Mouse (Mus musculus): ENCODE data around the gene Tmem178b.

Gene Tmem178b

DNA sequence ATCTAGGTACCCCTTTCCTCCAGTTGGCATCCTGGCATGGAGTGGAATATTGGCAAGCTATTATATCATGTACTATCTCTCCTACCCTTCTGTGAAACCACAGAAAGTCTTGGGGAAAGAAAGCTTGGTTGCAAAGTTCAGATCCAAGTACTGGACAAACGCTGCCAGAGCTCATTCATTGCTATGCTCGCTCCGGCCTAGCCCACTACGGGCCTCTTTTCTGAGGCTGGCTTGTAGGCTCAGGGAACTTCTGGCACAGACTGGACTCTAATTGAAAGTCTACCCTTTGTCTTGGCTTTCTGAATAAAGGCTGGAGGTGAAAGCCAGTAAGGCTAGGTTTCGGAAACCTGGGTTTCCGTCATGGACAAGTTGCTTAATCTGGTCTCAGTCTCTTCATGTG is 44.7 kb downstream of the Tmem178b start:
- DNase-seq (ENCODE audit: low spot score in 2 of 2) = no peak

- DNase-seq (ENCODE audit: low spot score in 2 of 2) = no peak
Measured at GRCm38 (mm10) chr6:39919011-39919709, 46.1 kb downstream of the Tmem178b start.

DNA sequence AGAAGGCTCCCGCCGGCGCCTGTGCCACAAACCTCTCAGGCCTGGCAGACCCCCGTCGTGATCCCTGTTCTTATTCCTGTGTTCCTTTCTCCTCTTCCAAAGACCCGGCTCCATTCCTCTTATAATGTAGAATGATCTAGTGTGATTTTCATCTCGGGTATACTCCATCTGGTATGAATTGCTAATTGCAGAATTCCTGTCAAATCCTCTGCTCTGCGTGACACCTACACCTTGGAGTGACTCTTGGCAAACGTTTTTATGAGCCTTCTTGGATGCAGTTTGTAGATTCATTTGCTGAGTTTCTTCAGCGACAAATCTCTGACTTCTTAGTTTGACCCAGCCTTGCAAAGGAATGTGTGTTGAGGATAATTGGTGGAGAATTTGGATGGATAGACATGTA is 53.4 kb downstream of the Tmem178b start:
- DNase-seq (ENCODE audit: low spot score in 2 of 2) = no peak

GRCm38 (mm10) chr6:39936590-39936989 is 63.5 kb downstream of the Tmem178b start:
- DNase-seq (ENCODE audit: low spot score in 2 of 2) = no peak

- no peak for DNase-seq (ENCODE audit: low spot score in 2 of 2)
Measured at GRCm38 (mm10) chr6:39940920-39941319, 67.8 kb downstream of the Tmem178b start.

GRCm38 (mm10) chr6:39944854-39945253 is 71.8 kb downstream of the Tmem178b start:
- DNase-seq (ENCODE audit: low spot score in 2 of 2) = no peak

DNA sequence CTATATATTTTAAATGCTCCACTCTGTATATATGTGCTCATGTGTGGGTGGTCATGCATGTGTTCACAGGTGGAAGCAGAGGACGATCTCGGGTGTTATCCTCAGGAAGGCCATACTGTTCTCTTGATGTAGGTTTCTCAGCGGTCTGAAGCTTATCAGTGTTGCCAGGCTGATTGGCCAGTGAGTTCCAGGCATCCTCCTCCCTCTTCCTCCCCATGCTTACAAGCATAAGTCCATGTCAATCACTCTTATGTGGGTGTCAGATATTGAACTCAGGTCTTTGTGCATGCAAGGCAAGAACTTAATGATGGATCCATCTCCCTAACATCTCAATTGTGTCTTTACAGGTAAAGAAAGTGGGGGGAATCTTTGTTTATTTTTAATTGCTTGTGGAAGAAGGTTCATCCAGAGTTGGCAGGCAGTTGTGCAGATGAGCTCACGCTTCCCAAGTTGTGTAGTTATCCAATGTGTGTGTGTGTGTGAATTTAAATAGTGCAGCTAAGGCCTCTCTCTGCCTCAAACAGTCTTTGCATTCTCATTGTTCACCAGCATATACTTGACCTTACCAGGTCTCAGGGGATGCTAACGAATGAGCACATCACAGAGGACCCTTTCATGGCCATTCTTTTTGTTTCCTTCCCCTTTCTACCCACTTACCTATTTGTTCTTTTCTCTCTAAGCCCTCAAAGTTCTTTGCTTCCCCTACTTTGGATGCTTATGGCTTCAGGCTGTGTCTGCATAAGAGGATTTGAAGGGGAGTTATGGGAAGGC is 72.8 kb downstream of the Tmem178b start:
- DNase-seq (ENCODE audit: low spot score in 2 of 2) = no peak

- no peak for DNase-seq (ENCODE audit: low spot score in 2 of 2)
Measured at GRCm38 (mm10) chr6:39946601-39947000, 73.5 kb downstream of the Tmem178b start.

GRCm38 (mm10) chr6:39953951-39954350 is 80.9 kb downstream of the Tmem178b start:
- DNase-seq (ENCODE audit: low spot score in 2 of 2) = no peak

- DNase-seq (ENCODE audit: low spot score in 2 of 2) = no peak
Measured at GRCm38 (mm10) chr6:39955211-39955610, 82.1 kb downstream of the Tmem178b start.

GRCm38 (mm10) chr6:39964606-39965005 is 91.5 kb downstream of the Tmem178b start:
- no peak for DNase-seq (ENCODE audit: low spot score in 2 of 2)

GRCm38 (mm10) chr6:39970281-39970680 is 97.2 kb downstream of the Tmem178b start:
- DNase-seq (ENCODE audit: low spot score in 2 of 2) = no peak

DNA sequence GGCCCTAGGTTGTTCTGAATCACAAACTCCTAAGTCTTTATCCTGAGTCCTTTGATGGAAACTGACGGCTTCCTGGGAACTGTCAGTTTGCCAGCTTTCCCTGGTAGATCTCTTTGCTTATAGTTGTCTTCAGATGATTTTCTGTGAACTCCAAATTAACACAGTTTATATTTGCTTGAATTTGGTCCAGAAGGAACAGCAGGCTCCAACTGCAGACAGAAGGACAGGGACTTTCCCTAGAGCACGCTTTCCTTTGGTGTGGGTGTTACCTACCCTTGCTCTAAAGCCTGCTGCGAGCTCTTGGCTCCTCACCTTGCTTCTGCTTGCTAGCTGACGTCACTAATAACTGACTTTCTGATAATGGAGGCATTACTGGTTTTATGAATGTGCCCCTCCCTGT is 105.9 kb downstream of the Tmem178b start:
- DNase-seq (ENCODE audit: low spot score in 2 of 2) = no peak

DNA sequence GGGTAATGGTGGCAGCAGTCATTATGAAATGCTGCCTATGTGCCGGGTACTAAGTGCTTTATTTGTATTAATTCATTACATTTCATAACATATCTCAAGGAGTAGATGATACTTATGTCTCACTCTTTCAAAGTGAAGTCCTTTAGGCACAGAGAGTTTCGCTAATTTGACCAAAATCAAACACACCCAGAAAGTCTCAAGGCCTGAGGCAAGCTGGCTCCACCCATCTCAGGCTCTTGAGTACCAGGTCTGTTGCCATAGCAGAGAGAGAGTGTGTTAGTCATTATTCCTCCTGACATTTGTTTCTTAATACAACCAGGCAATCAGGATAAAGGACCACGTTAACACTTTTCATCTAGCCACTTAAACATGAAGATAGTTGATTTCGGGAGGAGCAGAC is 117.7 kb downstream of the Tmem178b start:
- DNase-seq (ENCODE audit: low spot score in 2 of 2) = no peak

- no peak for DNase-seq (ENCODE audit: low spot score in 2 of 2)
Measured at GRCm38 (mm10) chr6:39991922-39992321, 118.9 kb downstream of the Tmem178b start.

DNA sequence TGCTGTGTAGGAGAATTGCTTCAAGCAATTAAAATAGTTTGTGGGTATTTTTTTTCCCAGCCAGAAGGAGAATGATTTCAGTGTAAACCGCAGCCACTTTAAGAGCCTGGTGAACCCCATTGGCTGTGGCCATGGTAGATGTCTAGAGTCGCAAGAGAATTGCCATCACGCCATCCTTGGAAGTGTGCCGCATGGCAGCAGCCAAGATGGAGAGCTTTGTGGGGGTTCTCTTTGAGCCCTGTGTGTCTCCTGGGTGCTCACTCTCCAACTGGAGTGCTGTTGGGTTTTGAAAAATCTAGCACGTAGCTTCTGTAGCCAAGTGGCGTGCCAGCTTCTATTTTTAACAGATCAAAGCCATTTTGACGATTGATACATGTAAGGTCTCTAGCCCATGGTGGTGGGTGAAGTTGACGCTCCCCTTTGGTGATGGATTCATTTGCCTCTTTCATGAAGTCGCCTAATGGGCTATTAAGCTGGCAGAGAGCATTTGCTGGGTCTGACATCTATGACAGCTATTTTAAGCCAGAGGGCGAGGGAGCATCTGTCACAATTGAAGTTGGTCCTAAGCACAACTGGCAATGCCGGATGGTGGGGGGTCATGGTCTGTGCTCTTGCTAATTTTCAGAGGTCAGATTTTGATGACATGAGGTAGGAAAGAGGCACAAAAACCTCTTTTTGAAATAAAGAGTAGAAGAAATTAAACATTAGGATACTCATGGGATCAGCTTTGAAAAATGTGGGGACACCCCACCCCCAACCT is 133.1 kb downstream of the Tmem178b start:
- peak in 1 of 2 experiments; percentile 30 for DNase-seq (ENCODE audit: low spot score in 2 of 2)

DNA sequence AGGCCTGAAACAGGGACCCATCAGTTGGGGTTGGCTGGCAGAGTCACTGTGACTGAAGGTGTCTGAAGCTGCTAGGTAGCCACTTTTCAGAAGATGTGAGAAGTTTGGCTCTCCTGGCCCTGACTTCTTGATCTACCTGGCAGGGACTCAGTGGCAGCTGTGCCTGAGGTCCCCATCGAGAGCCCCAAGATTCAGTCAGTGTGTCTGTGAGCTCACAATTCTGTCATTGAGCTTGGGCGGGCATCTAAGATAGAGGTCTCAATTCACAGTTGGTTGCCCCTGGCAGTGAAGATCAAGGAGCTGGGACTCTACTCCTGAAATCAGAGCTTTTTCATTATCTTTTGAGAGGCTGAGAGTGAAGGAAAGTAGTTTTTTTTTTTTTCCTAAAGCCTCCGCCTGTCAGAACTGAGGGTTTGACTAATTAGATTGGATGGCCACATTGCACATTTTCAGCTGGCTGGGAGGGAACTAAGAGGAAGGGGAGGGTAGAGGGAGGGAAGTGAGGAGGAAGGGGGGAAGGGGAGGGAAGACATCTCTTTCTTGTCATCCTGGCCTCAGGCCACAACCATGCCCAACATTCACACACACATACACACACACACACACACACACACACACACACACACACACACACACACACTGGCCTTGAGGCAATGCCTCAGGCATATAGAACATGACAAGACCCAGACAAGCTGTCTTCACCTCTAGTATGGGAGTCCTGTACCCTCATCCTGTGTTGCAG is 135.3 kb downstream of the Tmem178b start:
- DNase-seq (ENCODE audit: low spot score in 2 of 2) = no peak

GRCm38 (mm10) chr6:40009718-40010117 is 136.6 kb downstream of the Tmem178b start:
- no peak for DNase-seq (ENCODE audit: low spot score in 2 of 2)

DNA sequence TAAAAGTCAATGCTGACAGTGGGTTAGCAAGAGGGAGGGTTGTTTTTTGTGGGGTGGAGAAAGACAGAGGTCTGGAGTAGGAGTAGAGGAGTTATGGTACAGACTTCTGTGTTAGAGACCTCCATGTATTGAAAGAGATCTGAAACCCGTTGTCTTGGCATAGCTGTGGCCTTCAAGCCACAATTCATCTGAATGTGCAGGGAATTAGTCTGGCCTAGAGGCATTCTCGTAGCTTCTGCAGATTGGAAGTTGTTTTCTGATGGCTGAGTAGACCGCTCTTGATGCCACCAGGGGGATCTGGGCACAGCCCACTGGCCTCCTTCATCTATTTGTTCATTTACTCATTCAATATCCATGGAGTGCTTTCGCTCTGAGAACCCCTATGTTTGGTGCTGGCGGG is 138.0 kb downstream of the Tmem178b start:
- no peak for DNase-seq (ENCODE audit: low spot score in 2 of 2)

GRCm38 (mm10) chr6:40011609-40012008 is 138.5 kb downstream of the Tmem178b start:
- DNase-seq (ENCODE audit: low spot score in 2 of 2) = no peak

GRCm38 (mm10) chr6:40013407-40013806 is 140.3 kb downstream of the Tmem178b start:
- DNase-seq (ENCODE audit: low spot score in 2 of 2) = no peak

DNA sequence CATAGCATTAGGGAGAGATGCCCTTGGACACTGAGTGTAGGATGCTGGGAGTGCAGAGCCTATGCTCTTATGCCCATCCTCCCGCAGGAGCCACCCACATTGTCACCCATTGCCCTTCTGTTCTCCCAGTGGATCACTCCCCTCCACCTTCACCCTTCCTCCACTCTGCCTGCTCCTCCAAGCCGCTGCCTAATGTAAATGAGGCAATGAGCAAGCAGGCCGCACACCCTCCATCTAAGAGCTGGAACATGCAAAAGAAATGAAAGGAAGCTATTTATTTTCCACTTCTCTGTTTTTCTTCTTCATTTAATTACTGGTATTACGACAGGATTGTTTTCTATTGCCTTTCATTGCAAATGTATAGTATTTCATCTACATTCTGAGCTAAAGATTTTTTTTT is 142.1 kb downstream of the Tmem178b start:
- no peak for DNase-seq (ENCODE audit: low spot score in 2 of 2)
